8 mouse cellular contexts compared by ENCODE assay signal in genomic region chr12:55778301-55778700, GRCm38 (mm10). TPM values are rescaled to one million over a fixed set of nuclear protein-coding genes. Genes with fewer than 3 reads are reported as not detected.
A peak's percentile ranks its signal among the peaks of the same experiment; 100 is the strongest.
DNase-seq lines count a peak whose midpoint lies in the region; ATAC-seq and TF ChIP-seq lines count a peak whose summit lies in the region.

No protein-coding gene starts in this region.

- peaks cover 18% of the 10 kb centered on the region; the same call in 1 of the 2 replicates for H3K36me3 ChIP-seq in midbrain, embryonic 14.5 days (ENCODE audit: control insufficient read depth, insufficient read depth, low read length)
- H3K36me3 ChIP-seq in midbrain, embryonic 10.5 days = peaks cover 40% of the 10 kb centered on the region
- H3K36me3 ChIP-seq in MEL (ENCODE audit: control insufficient read depth in 1 of 2, insufficient read depth in 2 of 2, low read length in 2 of 2) = peaks cover 19 to 23% of the 10 kb centered on the region in 2 experiments

- no peaks in the 10 kb centered on the region for H3K79me2 ChIP-seq in MEL (ENCODE audit: control insufficient read depth, insufficient read depth, low read length, poor library complexity)

- no peaks in the 10 kb centered on the region for H3K27me3 ChIP-seq in midbrain, embryonic 14.5 days (ENCODE audit: control insufficient read depth, insufficient read depth, low read length)
- no peaks in the 10 kb centered on the region for H3K27me3 ChIP-seq in midbrain, embryonic 10.5 days (ENCODE audit: low read depth, poor library complexity, severe bottlenecking)
- no peaks in the 10 kb centered on the region for H3K27me3 ChIP-seq in MEL (ENCODE audit: control insufficient read depth in 1 of 2, insufficient read depth in 2 of 2, low read length in 2 of 2)

- no peak for ATAC-seq in midbrain, embryonic 14.5 days (ENCODE audit: low FRiP score, low TSS enrichment)

- no peak overlapping the region for H3K4me2 ChIP-seq in midbrain, embryonic 14.5 days (ENCODE audit: low read length)

- 91% methylated on average over 2 of the region's 2 CpGs for WGBS in midbrain, embryonic 14.5 days
- WGBS in midbrain, embryonic 10.5 days = 92% methylated on average over 2 of the region's 2 CpGs

- peak; percentile 47 for TF ChIP-seq RAD21 in MEL (IDR thresholded peaks at IDR 0.05; ENCODE audit: low read depth, low read length)

- no peak for TF ChIP-seq POLR2A in MEL (IDR thresholded peaks at IDR 0.05; ENCODE audit: control insufficient read depth in 1 of 2, insufficient read depth in 1 of 2, low read depth in 1 of 2, low read length in 2 of 2, poor library complexity in 1 of 2)
- no peak for TF ChIP-seq POLR2A in bone marrow macrophage, adult 2 months (IDR thresholded peaks at IDR 0.05; ENCODE audit: borderline replicate concordance, low read depth, low read length)

- DNase-seq in midbrain, embryonic 14.5 days = peak; percentile 39
- no peak for DNase-seq in midbrain, embryonic 10.5 days (ENCODE audit: low spot score)
- DNase-seq in MEL (ENCODE audit: low read depth, low spot score) = peak; percentile 41
- DNase-seq in heart, postnatal 14 days = peak; percentile 47 to 51
- DNase-seq in lung, postnatal 4 days = peak; percentile 36 to 48
- DNase-seq in left cerebral cortex, postnatal 10 days (ENCODE audit: extremely low spot score in 1 of 2, low spot score in 2 of 2) = no peak
- DNase-seq in cerebellum, adult 11 months = no peak

- no peaks in the 10 kb centered on the region for H3K4me1 ChIP-seq in midbrain, embryonic 14.5 days (ENCODE audit: control insufficient read depth, insufficient read depth, low read length)
- H3K4me1 ChIP-seq in midbrain, embryonic 10.5 days = no peaks in the 10 kb centered on the region
- peaks cover 12% of the 10 kb centered on the region in 2 experiments for H3K4me1 ChIP-seq in MEL (ENCODE audit: control insufficient read depth in 1 of 2, insufficient read depth in 2 of 2, low read length in 2 of 2)
- peaks cover 2% of the 10 kb centered on the region for H3K4me1 ChIP-seq in bone marrow macrophage, adult 2 months (ENCODE audit: control insufficient read depth, insufficient read depth, low read length)

- H3K4me3 ChIP-seq in midbrain, embryonic 14.5 days (replicated peaks; ENCODE audit: low read depth, low read length) = no peak overlapping the region
- no peak overlapping the region for H3K4me3 ChIP-seq in midbrain, embryonic 10.5 days
- no peak overlapping the region for H3K4me3 ChIP-seq in MEL (ENCODE audit: control insufficient read depth in 1 of 2, insufficient read depth in 1 of 2, low read depth in 2 of 2, low read length in 2 of 2)
- no peak overlapping the region for H3K4me3 ChIP-seq in bone marrow macrophage, adult 2 months (ENCODE audit: insufficient read depth, low read length)

- no peak for TF ChIP-seq EP300 in MEL (IDR thresholded peaks at IDR 0.05; ENCODE audit: low read depth in 1 of 2, low read length in 2 of 2)

- H3K9me3 ChIP-seq in midbrain, embryonic 14.5 days (ENCODE audit: control insufficient read depth, low read length) = no peaks in the 10 kb centered on the region
- no peaks in the 10 kb centered on the region for H3K9me3 ChIP-seq in midbrain, embryonic 10.5 days (replicated peaks)
- no peaks in the 10 kb centered on the region for H3K9me3 ChIP-seq in MEL (replicated peaks; ENCODE audit: insufficient read depth, low read length)

- peak; percentile 53 to 63 (median 62) for TF ChIP-seq CTCF in MEL (IDR thresholded peaks at IDR 0.05 in 2 of 3, conservative IDR thresholded peaks at IDR 0.05 in 1 of 3; ENCODE audit: control insufficient read depth in 1 of 3, insufficient read depth in 1 of 3, low read depth in 2 of 3, low read length in 3 of 3, poor library complexity in 1 of 3, severe bottlenecking in 1 of 3)
- TF ChIP-seq CTCF in bone marrow macrophage, adult 2 months (IDR thresholded peaks at IDR 0.05; ENCODE audit: low read depth, low read length) = peak; percentile 64

- intact Hi-C loops in heart, postnatal 14 days (cut with DNase I) = loop anchor here (1.0 kb wide), 1 partner anchor 53 kb away; no protein-coding TSS in a partner anchor
- intact Hi-C loops in left cerebral cortex, postnatal 10 days (cut with DNase I) = loop anchor here (5.0 kb wide), 1 partner anchor 49 kb away; no protein-coding TSS in a partner anchor

- no peak overlapping the region for H3K27ac ChIP-seq in midbrain, embryonic 14.5 days (replicated peaks; ENCODE audit: low read depth, low read length)
- H3K27ac ChIP-seq in midbrain, embryonic 10.5 days (replicated peaks) = no peak overlapping the region
- H3K27ac ChIP-seq in MEL (ENCODE audit: control insufficient read depth, low read depth, low read length) = no peak overlapping the region
- no peak overlapping the region for H3K27ac ChIP-seq in bone marrow macrophage, adult 2 months (ENCODE audit: insufficient read depth, low read depth, low read length)

- no peak overlapping the region for H3K9ac ChIP-seq in midbrain, embryonic 14.5 days (replicated peaks; ENCODE audit: low read length)
- no peak overlapping the region for H3K9ac ChIP-seq in MEL (ENCODE audit: control insufficient read depth, low read depth, low read length, poor library complexity, severe bottlenecking)

TF ChIP-seq in MEL, 35 proteins besides CTCF, POLR2A, EP300 and RAD21:
- TF ChIP-seq SMC3 (IDR thresholded peaks at IDR 0.05; ENCODE audit: low read depth, low read length) (peak; percentile 42; the same call in 1 of the 2 replicates), SIN3A (IDR thresholded peaks at IDR 0.05; ENCODE audit: low read length) (no peak)

RNA-seq across cellular contexts. Expression of gene Ralgapa1, which starts 42.7 kb away (rescaled TPM):
- polyA plus RNA-seq in midbrain, embryonic 14.5 days (2014; fragmentation: Nextera tagmentation; extraction: Ambion mirVana) = 34.7 and 37.0 TPM in 2 replicates
- 9.4 and 12.8 TPM in 2 replicates for polyA plus RNA-seq in midbrain, embryonic 10.5 days (2016; fragmentation: Nextera tagmentation; extraction: Ambion mirVana)
- 14.1 and 17.8 TPM in 2 replicates for total RNA-seq in MEL (2012; rRNA removed)
- 100 to 1,000 TPM in 1 of 2 experiments, 10 to 100 TPM in 1; 29.7 to 111 TPM for polyA plus RNA-seq in MEL (2012; ENCODE audit: insufficient read depth in 1 of 2, insufficient read length in 2 of 2, low read depth in 1 of 2, low replicate concordance in 2 of 2, missing spikeins in 1 of 2)
- polyA plus RNA-seq in bone marrow macrophage, adult 2 months (2012; ENCODE audit: insufficient read depth, insufficient read length, missing spikeins) = 15.5 and 19.5 TPM in 2 replicates
- total RNA-seq in heart, postnatal 14 days (2021) = 10 to 100 TPM; 59.2 to 59.5 TPM
- total RNA-seq in left cerebral cortex, postnatal 10 days (2021) = 100 to 1,000 TPM; 111 to 120 TPM

RNA-seq across cellular contexts. Expression of gene Brms1l, which starts 57.8 kb away (rescaled TPM):
- polyA plus RNA-seq in midbrain, embryonic 14.5 days (2014; fragmentation: Nextera tagmentation; extraction: Ambion mirVana) = 40.5 and 46.7 TPM in 2 replicates
- polyA plus RNA-seq in midbrain, embryonic 10.5 days (2016; fragmentation: Nextera tagmentation; extraction: Ambion mirVana) = 36.2 and 43.6 TPM in 2 replicates
- 17.4 and 17.5 TPM in 2 replicates for total RNA-seq in MEL (2012; rRNA removed)
- polyA plus RNA-seq in MEL (2012; ENCODE audit: insufficient read depth in 1 of 2, insufficient read length in 2 of 2, low read depth in 1 of 2, low replicate concordance in 2 of 2, missing spikeins in 1 of 2) = 10 to 100 TPM in 1 of 2 experiments, not detected in 1; 33.5 TPM
- 14.3 and 18.4 TPM in 2 replicates for polyA plus RNA-seq in bone marrow macrophage, adult 2 months (2012; ENCODE audit: insufficient read depth, insufficient read length, missing spikeins)
- 10 to 100 TPM; 22.3 to 23.9 TPM for total RNA-seq in heart, postnatal 14 days (2021)
- total RNA-seq in left cerebral cortex, postnatal 10 days (2021) = 10 to 100 TPM; 57.7 to 65.7 TPM

Comparison
In these comparisons a context has a peak if more than half of its experiments do, and no peak if none do; other contexts are left out.
1. DNase-seq: peak in midbrain, embryonic 14.5 days (single experiment), MEL (single experiment), heart, postnatal 14 days (2 of 2) and lung, postnatal 4 days (2 of 2); none in midbrain, embryonic 10.5 days (single experiment), left cerebral cortex, postnatal 10 days (0 of 2) and cerebellum, adult 11 months (single experiment).